Comparison of ENCODE assay signal across 8 mouse cellular contexts in genomic region chr2:34371441-34372304, GRCm38 (mm10). TPM values are rescaled to one million over a fixed set of nuclear protein-coding genes. Genes with fewer than 3 reads are reported as not detected.
DNase-seq lines count a peak whose midpoint lies in the region; ATAC-seq and TF ChIP-seq lines count a peak whose summit lies in the region.

No protein-coding gene starts in this region.

- H3K4me3 ChIP-seq in heart, embryonic 14.5 days (ENCODE audit: control insufficient read depth in 1 of 2, insufficient read depth in 1 of 2, low read depth in 1 of 2, low read length in 2 of 2) = peak overlapping the region; percentile 94 to 96
- H3K4me3 ChIP-seq in kidney, postnatal 0 days (replicated peaks; ENCODE audit: low read depth, low read length) = peak overlapping the region; percentile 98
- H3K4me3 ChIP-seq in lung, postnatal 0 days (ENCODE audit: low read depth, low read length) = peak overlapping the region; percentile 94

- H3K9me3 ChIP-seq in heart, embryonic 14.5 days (ENCODE audit: control insufficient read depth, low read length) = no peaks in the 10 kb centered on the region
- H3K9me3 ChIP-seq in kidney, postnatal 0 days (replicated peaks; ENCODE audit: low read length) = no peaks in the 10 kb centered on the region
- no peaks in the 10 kb centered on the region for H3K9me3 ChIP-seq in lung, postnatal 0 days (ENCODE audit: low read length)

- ATAC-seq in heart, embryonic 14.5 days (ENCODE audit: insufficient number of reproducible peaks, insufficient read depth, low FRiP score, low read depth) = peak; percentile 63
- ATAC-seq in kidney, postnatal 0 days (replicated peaks; ENCODE audit: low FRiP score, low read depth) = peak; percentile 23
- peak; percentile 51 for ATAC-seq in lung, postnatal 0 days

- H3K9ac ChIP-seq in heart, embryonic 14.5 days (ENCODE audit: low read length) = peak overlapping the region; percentile 98
- peak overlapping the region; percentile 95 for H3K9ac ChIP-seq in kidney, postnatal 0 days (ENCODE audit: low read depth, low read length)
- H3K9ac ChIP-seq in lung, postnatal 0 days (replicated peaks; ENCODE audit: low read depth) = peak overlapping the region; percentile 81

- peak; percentile 73 for DNase-seq in CD4-positive, CD25-positive, alpha-beta regulatory T cell, adult 2 months (ENCODE audit: low read depth, low spot score)
- DNase-seq in adrenal gland, adult 2 months = peak; percentile 80
- DNase-seq in embryo, embryonic 11 days = peak; percentile 86
- DNase-seq in kidney, postnatal 0 days (ENCODE audit: low spot score) = peak; percentile 67
- peak; percentile 77 for DNase-seq in lung, postnatal 0 days (ENCODE audit: low spot score)
- DNase-seq in ovary, postnatal 14 days (ENCODE audit: low spot score) = peak; percentile 29
- DNase-seq in thymus, postnatal 36 days = peak; percentile 41 to 50

- H3K27me3 ChIP-seq in heart, embryonic 14.5 days (ENCODE audit: control insufficient read depth, insufficient read depth, low read length) = no peaks in the 10 kb centered on the region
- no peaks in the 10 kb centered on the region for H3K27me3 ChIP-seq in kidney, postnatal 0 days (ENCODE audit: insufficient read depth, low read length)
- no peaks in the 10 kb centered on the region for H3K27me3 ChIP-seq in lung, postnatal 0 days (replicated peaks; ENCODE audit: insufficient read depth, low read length)

- peaks cover 7 to 17% of the 10 kb centered on the region in 2 experiments for H3K4me1 ChIP-seq in heart, embryonic 14.5 days (ENCODE audit: control insufficient read depth in 2 of 2, insufficient read depth in 2 of 2, low read length in 2 of 2)
- 0 out of 2 replicates have a peak, but pooled peaks cover 5% of the 10 kb centered on the region for H3K4me1 ChIP-seq in kidney, postnatal 0 days (replicated peaks; ENCODE audit: insufficient read depth, low read length)
- no peaks in the 10 kb centered on the region for H3K4me1 ChIP-seq in lung, postnatal 0 days (ENCODE audit: insufficient read depth, low read depth, low read length)

- H3K36me3 ChIP-seq in heart, embryonic 14.5 days (ENCODE audit: control insufficient read depth, insufficient read depth, low read length) = 0 out of 2 replicates have a peak, but pooled peaks cover 4% of the 10 kb centered on the region
- no peaks in the 10 kb centered on the region for H3K36me3 ChIP-seq in kidney, postnatal 0 days (ENCODE audit: insufficient read depth, low read length)
- H3K36me3 ChIP-seq in lung, postnatal 0 days (ENCODE audit: insufficient read depth, low read length) = no peaks in the 10 kb centered on the region

- under 1% methylated on average over 95 of the region's 118 CpGs for WGBS in heart, embryonic 14.5 days
- under 1% methylated on average over 74 of the region's 118 CpGs for WGBS in kidney, postnatal 0 days
- 0% methylated on average over 42 of the region's 118 CpGs for WGBS in lung, postnatal 0 days

- peak overlapping the region; percentile 88 to 99 for H3K27ac ChIP-seq in heart, embryonic 14.5 days (replicated peaks in 1 of 2; ENCODE audit: control insufficient read depth in 1 of 2, insufficient read depth in 1 of 2, low read depth in 2 of 2, low read length in 2 of 2)
- H3K27ac ChIP-seq in kidney, postnatal 0 days = peak overlapping the region; percentile 97
- peak overlapping the region; percentile 98 for H3K27ac ChIP-seq in lung, postnatal 0 days (ENCODE audit: low read length)

- TF ChIP-seq CTCF in kidney, postnatal 0 days (IDR thresholded peaks at IDR 0.05; ENCODE audit: low read depth) = no peak
- TF ChIP-seq CTCF in lung, postnatal 0 days (IDR thresholded peaks at IDR 0.05) = no peak

- H3K4me2 ChIP-seq in heart, embryonic 14.5 days (ENCODE audit: low read length) = peak overlapping the region; percentile 92
- H3K4me2 ChIP-seq in kidney, postnatal 0 days (ENCODE audit: low read length) = peak overlapping the region; percentile 95
- peak overlapping the region; percentile 98 for H3K4me2 ChIP-seq in lung, postnatal 0 days (replicated peaks; ENCODE audit: low read depth, low read length)

- TF ChIP-seq EP300 in lung, postnatal 0 days (IDR thresholded peaks at IDR 0.05) = no peak

RNA-seq across cellular contexts. Expression of gene Pbx3, which starts 1.3 kb away (rescaled TPM):
- 10 to 100 TPM; 84.0 to 95.6 TPM for total RNA-seq in adrenal gland, adult 2 months (2021)
- polyA plus RNA-seq in adrenal gland, adult 2 months (2012; rRNA removed) = 63.4 and 67.5 TPM in 2 replicates
- polyA plus RNA-seq in heart, embryonic 14.5 days (2014; fragmentation: Nextera tagmentation; extraction: Ambion mirVana) = 25.8 and 26.4 TPM in 2 replicates
- 21.1 and 21.3 TPM in 2 replicates for polyA plus RNA-seq in kidney, postnatal 0 days (2015; fragmentation: Nextera tagmentation; extraction: Ambion mirVana)
- 16.2 and 16.3 TPM in 2 replicates for polyA plus RNA-seq in lung, postnatal 0 days (2015; fragmentation: Nextera tagmentation; extraction: Ambion mirVana)

RNA-seq across cellular contexts. Expression of gene Mapkap1, which starts 34.9 kb away (rescaled TPM):
- total RNA-seq in adrenal gland, adult 2 months (2021) = 10 to 100 TPM; 71.4 to 79.8 TPM
- 43.1 and 46.1 TPM in 2 replicates for polyA plus RNA-seq in adrenal gland, adult 2 months (2012; rRNA removed)
- polyA plus RNA-seq in heart, embryonic 14.5 days (2014; fragmentation: Nextera tagmentation; extraction: Ambion mirVana) = 67.2 and 74.7 TPM in 2 replicates
- polyA plus RNA-seq in kidney, postnatal 0 days (2015; fragmentation: Nextera tagmentation; extraction: Ambion mirVana) = 86.2 and 92.3 TPM in 2 replicates
- polyA plus RNA-seq in lung, postnatal 0 days (2015; fragmentation: Nextera tagmentation; extraction: Ambion mirVana) = 62.1 and 67.9 TPM in 2 replicates

Comparison
In these comparisons a context has a peak if more than half of its experiments do, and no peak if none do; other contexts are left out.
1. Peak in every context shown above with its lines: DNase-seq, ATAC-seq, H3K4me3 ChIP-seq and H3K27ac ChIP-seq.
2. DNase-seq: peak in every context shown above with its lines; median percentile 86 in embryo, embryonic 11 days; 80 in adrenal gland, adult 2 months; 77 in lung, postnatal 0 days; 73 in CD4-positive, CD25-positive, alpha-beta regulatory T cell, adult 2 months; 67 in kidney, postnatal 0 days; 46 in thymus, postnatal 36 days; 29 in ovary, postnatal 14 days.